Mouse (Mus musculus) olfactory bulb, adult 2 months (tissue): Measurements from ENCODE around the gene Zfp14. TPM values are rescaled to one million over a fixed set of nuclear protein-coding genes. Genes with fewer than 3 reads are reported as not detected.

ENCODE experiments used
- H3K27ac ChIP-seq: fragments of 200-500 bp; 2 replicates; pipeline ENCODE4 v1.5.1; 2012; ENCODE audit warnings: low read depth, low read length; ENCODE audit not compliant: insufficient read depth
- H3K4me1 ChIP-seq: fragments of 200-500 bp; 2 replicates; pipeline ENCODE4 v1.6.1; 2012; ENCODE audit warnings: low read length; ENCODE audit not compliant: control insufficient read depth, insufficient read depth
- H3K4me3 ChIP-seq: fragments of 200-500 bp; 2 replicates; pipeline ENCODE4 v1.5.1; 2012; ENCODE audit warnings: mild to moderate bottlenecking, low read depth, low read length, moderate library complexity; ENCODE audit not compliant: insufficient read depth
- CTCF ChIP-seq: fragments of 200-500 bp; IDR thresholded peaks from 2 replicates; pipeline ENCODE4 v1.5.1; 2012; ENCODE audit warnings: low read depth, mild to moderate bottlenecking, low read length, moderate library complexity; ENCODE audit not compliant: insufficient read depth
- POLR2A ChIP-seq: fragments of 200-500 bp; IDR thresholded peaks from 2 replicates; pipeline ENCODE4 v1.6.1; 2012; ENCODE audit warnings: mild to moderate bottlenecking, low read depth, low read length, moderate library complexity; ENCODE audit not compliant: insufficient read depth
- WGBS: fragments of 180-500 bp; shearing (Covaris S2); methylation state at CpG from one replicate; pipeline ENCODE4 v1.1.7; 2018; 5-methylcytosine and 5-hydroxymethylcytosine counted together
- polyA plus RNA-seq: library from polyadenylated mRNA; stranded (reverse); fragments of >200 nt; gene quantifications from 2 replicates; pipeline ENCODE4 v1.2.4, GENCODE M21; 2012; ENCODE audit warnings: low replicate concordance; ENCODE audit not compliant: missing spikeins, insufficient read depth, insufficient read length

Gene Zfp14
- polyA plus RNA-seq, 1 experiment: not detected

DNA sequence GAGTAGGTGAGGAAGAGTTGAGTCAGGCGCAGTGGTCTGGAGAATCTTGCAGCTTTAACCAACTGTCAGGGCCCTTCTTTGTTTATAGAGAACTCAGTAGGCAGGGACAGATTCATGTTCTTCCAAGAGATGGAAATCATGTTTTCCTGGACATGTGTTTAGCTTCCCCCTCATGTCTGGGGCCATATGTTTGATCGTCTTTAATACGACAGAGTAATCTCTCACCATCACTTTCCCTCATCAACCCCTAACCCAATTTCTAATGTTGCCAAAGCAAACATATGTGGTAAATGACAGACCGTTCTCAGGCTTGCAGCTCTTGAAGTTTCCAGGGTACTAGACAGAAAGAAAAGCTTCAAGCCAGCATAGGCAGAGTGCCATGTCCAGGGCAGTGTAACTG is 3.1 kb downstream of the Zfp14 start:
- no peak for TF ChIP-seq CTCF
- TF ChIP-seq POLR2A: no peak
- no peak overlapping the region for H3K4me3 ChIP-seq
- H3K4me1 ChIP-seq: peaks cover 4% of the 10 kb centered on the region
- H3K27ac ChIP-seq: no peak overlapping the region
- 88% methylated on average over 4 of the region's 4 CpGs for WGBS

DNA sequence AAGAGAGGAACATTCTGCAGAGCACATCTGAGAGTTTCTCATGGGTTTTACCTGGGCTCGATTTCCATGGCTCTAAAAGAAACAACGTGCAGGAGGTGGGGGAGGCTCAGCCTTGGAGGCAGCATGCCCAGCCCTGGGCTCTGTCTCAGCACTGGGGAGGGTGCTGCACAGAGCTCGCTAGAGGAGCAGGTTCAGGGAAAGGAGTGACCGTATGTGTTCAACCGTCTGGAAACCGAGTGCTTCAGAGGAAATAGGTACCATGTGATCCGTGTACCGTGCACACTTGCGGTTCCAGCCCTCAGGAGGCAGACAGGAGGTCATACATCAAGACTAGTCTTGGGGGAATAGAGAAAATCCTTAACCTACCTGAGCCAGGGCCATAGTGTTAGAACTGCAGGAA is 6.8 kb downstream of the Zfp14 start:
- TF ChIP-seq POLR2A (no peak), CTCF (no peak)
- Histone ChIP-seq H3K4me3 (no peak overlapping the region), H3K4me1 (no peaks in the 10 kb centered on the region), H3K27ac (no peak overlapping the region)
- WGBS: 67% methylated on average over 9 of the region's 9 CpGs

DNA sequence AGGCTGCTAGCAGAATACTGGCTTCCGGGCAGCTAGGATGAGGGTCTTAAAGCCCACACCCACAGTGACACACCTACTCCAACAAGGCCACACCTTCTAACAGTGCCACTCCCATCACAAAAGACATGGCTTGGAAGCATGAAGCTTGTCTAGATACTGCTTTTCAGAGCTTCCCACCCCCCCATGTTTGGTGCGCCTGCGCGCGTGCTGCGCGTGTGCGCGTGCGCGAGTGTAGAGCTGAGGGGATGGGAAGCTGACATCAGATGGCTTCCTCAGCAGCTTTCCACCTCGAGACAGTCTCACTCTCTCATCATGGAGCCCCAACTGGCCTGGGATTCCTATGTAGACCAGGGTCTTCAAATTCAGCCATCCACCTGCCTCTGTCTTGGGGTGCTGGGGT is 16.8 kb downstream of the Zfp14 start:
- TF ChIP-seq POLR2A (no peak), CTCF (no peak)
- H3K4me1 ChIP-seq: no peaks in the 10 kb centered on the region
- 97% methylated on average over 12 of the region's 12 CpGs for WGBS
- no peak overlapping the region for H3K4me3 ChIP-seq
- H3K27ac ChIP-seq: no peak overlapping the region

DNA sequence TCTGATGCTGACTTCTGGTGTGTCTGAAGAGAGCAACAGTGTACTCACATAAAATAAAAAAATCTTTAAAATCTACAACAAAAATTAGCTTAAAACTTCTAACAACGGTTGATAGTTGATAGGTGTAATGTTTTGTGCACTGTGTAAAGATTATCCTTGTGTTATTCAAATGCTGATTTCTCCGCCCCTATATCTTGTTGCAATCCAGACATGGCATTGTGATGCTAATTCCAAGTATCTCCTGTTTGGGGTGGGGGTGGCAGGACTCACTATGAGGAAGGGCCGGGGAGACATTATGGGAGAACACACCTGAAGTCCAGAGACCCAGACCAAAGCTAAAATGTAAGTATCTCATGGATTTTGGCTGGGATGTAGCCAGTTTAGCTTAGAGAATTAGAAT is 19.8 kb downstream of the Zfp14 start:
- Histone ChIP-seq H3K4me3 (no peak overlapping the region), H3K4me1 (no peaks in the 10 kb centered on the region), H3K27ac (no peak overlapping the region)
- WGBS: 67% methylated on average over 3 of the region's 3 CpGs
- TF ChIP-seq POLR2A (no peak), CTCF (no peak)

DNA sequence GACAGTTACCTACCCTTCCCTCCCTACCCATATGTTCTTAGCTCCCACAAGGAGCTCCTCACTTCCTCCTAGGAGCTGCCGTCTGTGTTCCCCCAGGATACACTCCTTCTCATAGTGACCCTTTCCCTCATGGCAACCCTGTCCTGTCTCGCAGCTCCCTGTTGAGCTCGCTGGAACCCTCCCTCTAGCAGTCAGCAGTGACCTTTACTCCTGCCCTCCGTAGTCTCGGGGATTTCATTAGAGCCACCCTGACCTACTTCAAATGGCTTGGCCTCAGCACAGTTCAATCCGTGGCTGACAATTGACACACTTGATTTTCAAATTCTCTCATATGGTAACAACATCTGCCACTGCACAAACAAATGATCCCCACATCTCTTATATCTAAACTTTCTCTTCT is 20.5 kb downstream of the Zfp14 start:
- WGBS: 54% methylated on average over 6 of the region's 6 CpGs
- Histone ChIP-seq H3K4me1 (no peaks in the 10 kb centered on the region), H3K27ac (no peak overlapping the region), H3K4me3 (no peak overlapping the region)
- TF ChIP-seq CTCF (no peak), POLR2A (no peak)

DNA sequence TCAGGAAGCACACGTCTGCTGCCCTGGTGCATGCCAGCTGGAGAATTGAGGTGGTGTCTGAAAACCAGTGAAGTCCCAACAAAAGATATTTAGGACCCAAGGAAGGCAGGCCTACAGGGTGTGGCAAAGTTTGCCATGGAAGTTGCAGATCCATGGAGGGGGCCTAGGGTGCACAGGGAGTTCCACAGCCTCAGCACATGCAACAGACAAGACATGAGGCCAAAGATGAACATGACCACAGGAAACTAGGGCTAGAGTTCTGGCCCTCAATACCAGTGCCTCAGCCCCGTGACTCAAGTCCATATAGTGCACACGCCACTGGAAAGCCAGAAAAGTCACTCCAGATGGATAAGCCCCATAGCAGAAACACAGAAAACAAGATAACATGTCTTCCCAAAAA is 22.6 kb downstream of the Zfp14 start:
- Histone ChIP-seq H3K4me3 (no peak overlapping the region), H3K27ac (no peak overlapping the region), H3K4me1 (no peaks in the 10 kb centered on the region)
- TF ChIP-seq CTCF (no peak), POLR2A (no peak)
- 94% methylated on average over 3 of the region's 3 CpGs for WGBS

DNA sequence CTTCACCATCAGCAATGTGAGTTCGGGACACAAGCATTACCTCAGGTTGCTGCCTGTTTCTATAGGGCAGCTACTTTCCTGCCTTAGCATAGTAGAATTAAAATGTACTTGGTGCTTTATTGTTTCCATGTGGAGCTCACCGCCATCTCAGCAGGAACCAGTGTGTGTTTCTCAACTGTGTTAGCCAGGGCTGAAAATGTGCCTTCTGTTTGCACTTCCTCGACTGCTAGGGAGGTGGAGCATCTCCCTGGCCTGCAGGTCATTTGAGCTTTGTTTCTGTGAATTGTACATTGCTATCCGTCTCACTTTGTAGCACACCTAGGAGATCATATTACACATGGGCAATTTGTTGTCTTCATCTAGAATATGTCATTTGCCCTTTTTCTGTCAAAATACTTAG is 23.8 kb downstream of the Zfp14 start:
- WGBS: 69% methylated on average over 4 of the region's 4 CpGs
- no peak for TF ChIP-seq CTCF
- no peak for TF ChIP-seq POLR2A
- H3K4me3 ChIP-seq: no peak overlapping the region
- no peak overlapping the region for H3K27ac ChIP-seq
- no peaks in the 10 kb centered on the region for H3K4me1 ChIP-seq

DNA sequence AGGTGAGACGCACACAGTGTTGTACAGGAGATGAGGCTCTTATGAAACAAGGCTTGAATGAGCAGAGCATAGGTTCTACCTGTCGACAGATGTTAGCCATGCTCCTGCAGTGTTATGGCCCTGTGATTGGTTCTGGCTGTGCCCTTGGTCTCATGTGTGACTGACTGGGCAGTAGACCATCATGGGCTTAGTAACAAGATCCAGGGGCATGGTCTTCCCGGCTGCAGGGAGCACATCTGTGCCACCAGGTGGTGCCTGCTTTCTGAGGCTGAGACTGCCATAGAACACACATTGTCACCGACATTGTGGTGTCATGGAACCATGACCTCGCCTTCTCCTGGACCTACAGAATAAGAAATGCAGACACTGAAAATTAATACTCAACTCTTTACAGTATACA is 25.8 kb downstream of the Zfp14 start:
- 80% methylated on average over 5 of the region's 5 CpGs for WGBS
- Histone ChIP-seq H3K27ac (no peak overlapping the region), H3K4me1 (no peaks in the 10 kb centered on the region), H3K4me3 (no peak overlapping the region)
- TF ChIP-seq POLR2A (no peak), CTCF (no peak)

DNA sequence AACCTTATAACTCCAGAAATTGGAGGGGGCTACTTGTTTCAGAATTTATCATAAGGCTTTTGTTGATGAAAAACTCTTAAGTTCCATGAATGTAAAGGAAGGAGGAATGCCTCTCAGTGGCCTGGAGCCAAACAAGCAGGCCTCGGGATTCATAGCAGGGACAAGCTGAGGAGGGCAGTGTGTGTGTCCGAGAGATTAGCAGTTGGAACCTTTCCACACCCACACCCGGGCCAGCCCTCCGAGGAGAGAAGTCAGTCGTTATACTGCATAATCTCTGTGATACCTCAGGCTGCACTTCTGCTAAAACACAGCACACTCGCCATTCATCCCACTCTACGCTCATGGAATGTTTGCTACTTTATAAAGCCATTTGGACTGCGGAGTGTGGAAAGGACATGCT is 27.4 kb downstream of the Zfp14 start:
- H3K4me1 ChIP-seq: no peaks in the 10 kb centered on the region
- H3K27ac ChIP-seq: no peak overlapping the region
- TF ChIP-seq POLR2A: no peak
- no peak for TF ChIP-seq CTCF
- H3K4me3 ChIP-seq: no peak overlapping the region
- 84% methylated on average over 8 of the region's 8 CpGs for WGBS

DNA sequence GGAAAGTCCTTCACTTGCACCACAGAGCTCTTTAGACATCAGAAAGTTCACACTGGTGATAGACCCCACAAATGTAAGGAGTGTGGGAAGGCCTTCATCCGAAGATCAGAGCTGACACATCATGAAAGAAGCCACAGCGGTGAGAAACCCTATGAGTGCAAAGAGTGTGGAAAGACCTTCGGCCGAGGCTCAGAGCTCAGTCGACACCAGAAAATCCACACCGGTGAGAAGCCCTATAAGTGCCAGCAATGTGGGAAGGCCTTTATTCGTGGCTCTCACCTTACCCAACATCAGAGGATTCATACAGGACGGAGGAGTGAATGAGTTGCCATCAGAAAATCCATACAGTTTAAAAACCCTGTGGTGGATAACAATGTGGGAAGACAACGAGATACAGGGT is 27.9 kb downstream of the Zfp14 start:
- TF ChIP-seq CTCF (no peak), POLR2A (no peak)
- WGBS: 96% methylated on average over 9 of the region's 9 CpGs

DNA sequence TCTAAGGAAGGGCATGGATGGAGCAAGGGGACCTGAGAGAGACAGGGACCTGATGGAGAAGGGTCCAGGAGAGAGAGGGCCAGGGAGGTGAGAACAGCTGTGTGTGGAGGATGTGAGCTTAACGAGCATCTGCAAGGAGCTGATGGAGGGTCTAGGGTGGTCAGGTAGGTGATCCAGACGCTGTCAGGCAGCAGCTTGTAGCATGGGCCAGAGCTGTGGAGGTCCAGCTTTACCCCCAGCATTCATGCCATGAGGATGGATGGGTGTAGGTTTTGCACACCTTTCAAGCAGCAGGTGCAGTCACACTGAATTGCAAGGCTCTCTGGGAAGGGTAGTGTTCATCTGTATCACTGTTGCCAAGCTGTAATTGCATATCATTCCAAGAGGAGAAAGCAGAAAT is 31.6 kb downstream of the Zfp14 start:
- no peaks in the 10 kb centered on the region for H3K4me1 ChIP-seq
- H3K27ac ChIP-seq: no peak overlapping the region
- 94% methylated on average over 2 of the region's 2 CpGs for WGBS
- no peak for TF ChIP-seq POLR2A
- no peak for TF ChIP-seq CTCF
- no peak overlapping the region for H3K4me3 ChIP-seq

More for the DNA sequence above, 27.9 kb downstream of the Zfp14 start:
- H3K4me3 ChIP-seq: no peak overlapping the region
- no peaks in the 10 kb centered on the region for H3K4me1 ChIP-seq
- H3K27ac ChIP-seq: no peak overlapping the region
